Mouse (Mus musculus): ENCODE data around the gene Bbs1. TPM values are rescaled to one million over a fixed set of nuclear protein-coding genes. Genes with fewer than 3 reads are reported as not detected.

Bbs1 gene
- total RNA-seq, 2 experiments from 2014 or later = 36.7 to 41.8 TPM

- no peak for DNase-seq (ENCODE audit: extremely low spot score in 1 of 2, low spot score in 2 of 2)
- intact Hi-C loops (cut with DNase I) = loop anchor here (5.0 kb wide), 1 partner anchor 90 kb away; the partner anchor contains the start of gene Rbm4b
Measured at GRCm38 (mm10) chr19:4847490-4847889, 58.9 kb downstream of the Bbs1 start.

GRCm38 (mm10) chr19:4845846-4846245 is 60.6 kb downstream of the Bbs1 start:
- intact Hi-C loops (cut with DNase I) = loop anchor here (5.0 kb wide), 1 partner anchor 89 kb away; the partner anchor contains the start of gene Rbm4b
- DNase-seq (ENCODE audit: extremely low spot score in 1 of 2, low spot score in 2 of 2) = no peak

GRCm38 (mm10) chr19:4842611-4843010 is 63.8 kb downstream of the Bbs1 start:
- DNase-seq (ENCODE audit: extremely low spot score in 1 of 2, low spot score in 2 of 2) = no peak

GRCm38 (mm10) chr19:4840848-4841247 is 65.6 kb downstream of the Bbs1 start:
- DNase-seq (ENCODE audit: extremely low spot score in 1 of 2, low spot score in 2 of 2) = no peak

More at GRCm38 (mm10) chr19:4842611-4843010, 63.8 kb downstream of the Bbs1 start:
- intact Hi-C loops (cut with DNase I) = no loop called here

GRCm38 (mm10) chr19:4839149-4839548 is 67.3 kb downstream of the Bbs1 start, which contains the start of the genes Ccs and Ccdc87:
Gene Ccs (minus strand): TSS chr19:4839332.
Gene Ccdc87 (plus strand): TSS chr19:4839366.
- DNase-seq (ENCODE audit: extremely low spot score in 1 of 2, low spot score in 2 of 2) = peak; percentile 94 to 97
- intact Hi-C loops (cut with DNase I) = no loop called here

More at GRCm38 (mm10) chr19:4840848-4841247, 65.6 kb downstream of the Bbs1 start:
- intact Hi-C loops (cut with DNase I) = no loop called here

- DNase-seq (ENCODE audit: extremely low spot score in 1 of 2, low spot score in 2 of 2) = no peak
- intact Hi-C loops (cut with DNase I) = no loop called here
Measured at GRCm38 (mm10) chr19:4838526-4839140, 67.8 kb downstream of the Bbs1 start.

GRCm38 (mm10) chr19:4837049-4837448 is 69.4 kb downstream of the Bbs1 start:
- intact Hi-C loops (cut with DNase I) = no loop called here

More at GRCm38 (mm10) chr19:4837049-4837448, 69.4 kb downstream of the Bbs1 start:
- no peak for DNase-seq (ENCODE audit: extremely low spot score in 1 of 2, low spot score in 2 of 2)

Other genes with a start within 250 kb of the Bbs1 start
- gene Gm960, start 208.0 kb downstream of the Bbs1 start, total RNA-seq (2021) = 1 to 10 TPM; 2.7 to 3.0 TPM
- 100 to 1,000 TPM; 553 to 622 TPM for gene Sptbn2, start 195.5 kb downstream of the Bbs1 start, total RNA-seq (2021)
- 10 to 100 TPM; 12.4 to 14.2 TPM for gene Rbm4b, start 150.1 kb downstream of the Bbs1 start, total RNA-seq (2021)
- 10 to 100 TPM; 68.0 to 68.9 TPM for gene Rbm4, start 112.7 kb downstream of the Bbs1 start, total RNA-seq (2021)
- 10 to 100 TPM; 16.0 to 16.2 TPM for gene Gm21992, start 95.0 kb downstream of the Bbs1 start, total RNA-seq (2021)
- 10 to 100 TPM; 52.7 to 57.0 TPM for gene Rbm14, start 95.0 kb downstream of the Bbs1 start, total RNA-seq (2021)
- 10 to 100 TPM; 37.4 to 38.6 TPM for gene Ccs, start 67.3 kb downstream of the Bbs1 start, total RNA-seq (2021)
- gene Ccdc87, start 67.3 kb downstream of the Bbs1 start, total RNA-seq (2021) = 1 to 10 TPM; 2.4 to 2.9 TPM
- 100 to 1,000 TPM in 1 of 2 experiments, 10 to 100 TPM in 1; 99.2 to 106 TPM for gene Ctsf, start 51.5 kb downstream of the Bbs1 start, total RNA-seq (2021)
- 1 to 10 TPM; 3.1 to 3.9 TPM for gene Actn3, start 28.7 kb downstream of the Bbs1 start, total RNA-seq (2021)
- gene Zdhhc24, start 28.0 kb downstream of the Bbs1 start, total RNA-seq (2021) = 10 to 100 TPM; 22.7 to 27.8 TPM
- gene Dpp3, start 21.7 kb upstream of the Bbs1 start, total RNA-seq (2021) = 10 to 100 TPM; 62.2 to 67.0 TPM
- gene Peli3, start 36.5 kb upstream of the Bbs1 start, total RNA-seq (2021) = 10 to 100 TPM; 16.4 to 17.6 TPM
- 10 to 100 TPM; 60.8 to 61.0 TPM for gene Mrpl11, start 55.5 kb upstream of the Bbs1 start, total RNA-seq (2021)
- 10 to 100 TPM in 1 of 2 experiments, 1 to 10 TPM in 1; 9.1 to 10.8 TPM for gene Npas4, start 83.7 kb upstream of the Bbs1 start, total RNA-seq (2021)
- gene Slc29a2, start 117.2 kb upstream of the Bbs1 start, total RNA-seq (2021) = 10 to 100 TPM; 22.0 to 24.1 TPM
- 100 to 1,000 TPM; 133 to 136 TPM for gene B4gat1, start 132.2 kb upstream of the Bbs1 start, total RNA-seq (2021)
- 1 to 10 TPM; 6.3 to 7.0 TPM for gene AC124502.3, start 132.3 kb upstream of the Bbs1 start, total RNA-seq (2021)
- 1 to 10 TPM; 6.6 to 8.8 TPM for gene Brms1, start 134.7 kb upstream of the Bbs1 start, total RNA-seq (2021)
- 10 to 100 TPM; 16.9 to 24.1 TPM for gene Rin1, start 143.9 kb upstream of the Bbs1 start, total RNA-seq (2021)
- gene Cd248, start 161.4 kb upstream of the Bbs1 start, total RNA-seq (2021) = 10 to 100 TPM in 1 of 2 experiments, 1 to 10 TPM in 1; 9.5 to 12.2 TPM
- 100 to 1,000 TPM; 115 to 122 TPM for gene Tmem151a, start 178.9 kb upstream of the Bbs1 start, total RNA-seq (2021)
- 10 to 100 TPM; 27.3 to 30.4 TPM for gene Yif1a, start 181.9 kb upstream of the Bbs1 start, total RNA-seq (2021)
- gene Cnih2, start 191.9 kb upstream of the Bbs1 start, total RNA-seq (2021) = 100 to 1,000 TPM; 379 to 384 TPM
- 100 to 1,000 TPM; 167 to 168 TPM for gene Rab1b, start 200.4 kb upstream of the Bbs1 start, total RNA-seq (2021)
- 100 to 1,000 TPM; 186 to 195 TPM for gene Klc2, start 211.9 kb upstream of the Bbs1 start, total RNA-seq (2021)